Mouse (Mus musculus) E14TG2a.4 (cell line): ENCODE data around the gene Tenm2.

Experiments
- CTCF ChIP-seq: conservative IDR thresholded peaks from 2 replicates; pipeline ENCODE4 v1.5.1; 2014; ENCODE audit warnings: low read length
- NANOG ChIP-seq: IDR thresholded peaks from 2 replicates; pipeline ENCODE4 v1.6.1; 2014; ENCODE audit warnings: borderline replicate concordance, low read length, mixed read lengths
- POU5F1 ChIP-seq: IDR thresholded peaks from 2 replicates; pipeline ENCODE4 v1.6.1; 2014; ENCODE audit warnings: low read length, borderline replicate concordance

- TF ChIP-seq CTCF (no peak), POU5F1 (no peak), NANOG (no peak)
Observed at GRCm38 (mm10) chr11:37009243-37009642, 226.5 kb downstream of the Tenm2 start.
